ENCODE assay signal across 7 mouse cellular contexts in genomic region chr1:170908341-170908740, GRCm38 (mm10). TPM values are rescaled to one million over a fixed set of nuclear protein-coding genes. Genes with fewer than 3 reads are reported as not detected.
DNase-seq lines count a peak whose midpoint lies in the region; ATAC-seq and TF ChIP-seq lines count a peak whose summit lies in the region.

No protein-coding gene starts in this region.

- H3K4me3 ChIP-seq in lung, postnatal 0 days (ENCODE audit: low read depth, low read length) = peak overlapping the region; percentile 29
- H3K4me3 ChIP-seq in hindbrain, embryonic 13.5 days = peak overlapping the region; percentile 55
- H3K4me3 ChIP-seq in midbrain, embryonic 13.5 days (replicated peaks) = peak overlapping the region; percentile 66

- 5% methylated on average over 21 of the region's 21 CpGs for WGBS in lung, postnatal 0 days
- 2% methylated on average over 21 of the region's 21 CpGs for WGBS in hindbrain, embryonic 13.5 days
- WGBS in midbrain, embryonic 13.5 days = 2% methylated on average over 21 of the region's 21 CpGs

- TF ChIP-seq EP300 in lung, postnatal 0 days (IDR thresholded peaks at IDR 0.05) = no peak

- no peak overlapping the region for H3K9ac ChIP-seq in lung, postnatal 0 days (replicated peaks; ENCODE audit: low read depth)
- peak overlapping the region; percentile 77 for H3K9ac ChIP-seq in hindbrain, embryonic 13.5 days
- peak overlapping the region; percentile 71; the same call in 1 of the 2 replicates for H3K9ac ChIP-seq in midbrain, embryonic 13.5 days (replicated peaks)

- DNase-seq in lung, postnatal 0 days (ENCODE audit: low spot score) = no peak
- no peak for DNase-seq in lung, postnatal 10 days
- no peak for DNase-seq in spleen, adult 18-20 months
- no peak for DNase-seq in urinary bladder, postnatal 4 days (ENCODE audit: low spot score in 2 of 2)

- H3K27ac ChIP-seq in lung, postnatal 0 days (ENCODE audit: low read length) = no peak overlapping the region
- no peak overlapping the region for H3K27ac ChIP-seq in hindbrain, embryonic 13.5 days
- H3K27ac ChIP-seq in midbrain, embryonic 13.5 days = no peak overlapping the region

- H3K27me3 ChIP-seq in lung, postnatal 0 days (replicated peaks; ENCODE audit: insufficient read depth, low read length) = peaks cover 19% of the 10 kb centered on the region
- peaks cover 69% of the 10 kb centered on the region for H3K27me3 ChIP-seq in hindbrain, embryonic 13.5 days
- H3K27me3 ChIP-seq in midbrain, embryonic 13.5 days = peaks cover 59% of the 10 kb centered on the region

- H3K4me2 ChIP-seq in lung, postnatal 0 days (replicated peaks; ENCODE audit: low read depth, low read length) = peak overlapping the region; percentile 49
- peak overlapping the region; percentile 85 for H3K4me2 ChIP-seq in hindbrain, embryonic 13.5 days
- H3K4me2 ChIP-seq in midbrain, embryonic 13.5 days (replicated peaks) = peak overlapping the region; percentile 95

- TF ChIP-seq CTCF in lung, postnatal 0 days (IDR thresholded peaks at IDR 0.05) = no peak

- H3K36me3 ChIP-seq in lung, postnatal 0 days (ENCODE audit: insufficient read depth, low read length) = no peaks in the 10 kb centered on the region
- no peaks in the 10 kb centered on the region for H3K36me3 ChIP-seq in hindbrain, embryonic 13.5 days
- no peaks in the 10 kb centered on the region for H3K36me3 ChIP-seq in midbrain, embryonic 13.5 days

- H3K9me3 ChIP-seq in lung, postnatal 0 days (ENCODE audit: low read length) = no peaks in the 10 kb centered on the region
- H3K9me3 ChIP-seq in hindbrain, embryonic 13.5 days = no peaks in the 10 kb centered on the region
- H3K9me3 ChIP-seq in midbrain, embryonic 13.5 days = no peaks in the 10 kb centered on the region

- H3K4me1 ChIP-seq in lung, postnatal 0 days (ENCODE audit: insufficient read depth, low read depth, low read length) = peaks cover 4% of the 10 kb centered on the region
- H3K4me1 ChIP-seq in hindbrain, embryonic 13.5 days (replicated peaks) = peaks cover 17% of the 10 kb centered on the region
- peaks cover 15% of the 10 kb centered on the region for H3K4me1 ChIP-seq in midbrain, embryonic 13.5 days (replicated peaks)

- ATAC-seq in lung, postnatal 0 days = no peak
- ATAC-seq in common myeloid progenitor, adult 5-6 weeks (replicated peaks; ENCODE audit: low read depth, poor library complexity, severe bottlenecking) = peak; percentile 38
- peak; percentile 80 for ATAC-seq in hindbrain, embryonic 13.5 days (ENCODE audit: low FRiP score)
- peak; percentile 73 for ATAC-seq in midbrain, embryonic 13.5 days

RNA-seq across cellular contexts. Expression of gene Fcrlb, which starts 4.4 kb away (rescaled TPM):
- polyA plus RNA-seq in lung, postnatal 0 days (2015; fragmentation: Nextera tagmentation; extraction: Ambion mirVana) = 0.26 TPM in 1 of 2 replicates, not detected in the other
- total RNA-seq in common myeloid progenitor, adult 5-6 weeks (2017) = not detected in 2 replicates
- 0.35 and 0.43 TPM in 2 replicates for polyA plus RNA-seq in hindbrain, embryonic 13.5 days (2015; fragmentation: Nextera tagmentation; extraction: Ambion mirVana)
- polyA plus RNA-seq in midbrain, embryonic 13.5 days (2015; fragmentation: Nextera tagmentation; extraction: Ambion mirVana) = 0.16 and 0.26 TPM in 2 replicates

RNA-seq across cellular contexts. Expression of gene Fcrla, which starts 19.0 kb away (rescaled TPM):
- 0.67 and 0.76 TPM in 2 replicates for polyA plus RNA-seq in lung, postnatal 0 days (2015; fragmentation: Nextera tagmentation; extraction: Ambion mirVana)
- 1.4 TPM in 1 of 2 replicates, not detected in the other for total RNA-seq in common myeloid progenitor, adult 5-6 weeks (2017)
- polyA plus RNA-seq in hindbrain, embryonic 13.5 days (2015; fragmentation: Nextera tagmentation; extraction: Ambion mirVana) = not detected in 2 replicates
- not detected in 2 replicates for polyA plus RNA-seq in midbrain, embryonic 13.5 days (2015; fragmentation: Nextera tagmentation; extraction: Ambion mirVana)

RNA-seq across cellular contexts. Expression of gene Dusp12, which starts 23.0 kb away (rescaled TPM):
- 22.5 and 23.2 TPM in 2 replicates for polyA plus RNA-seq in lung, postnatal 0 days (2015; fragmentation: Nextera tagmentation; extraction: Ambion mirVana)
- total RNA-seq in common myeloid progenitor, adult 5-6 weeks (2017) = 10.3 and 11.9 TPM in 2 replicates
- 40.7 and 46.1 TPM in 2 replicates for polyA plus RNA-seq in hindbrain, embryonic 13.5 days (2015; fragmentation: Nextera tagmentation; extraction: Ambion mirVana)
- 38.0 and 39.8 TPM in 2 replicates for polyA plus RNA-seq in midbrain, embryonic 13.5 days (2015; fragmentation: Nextera tagmentation; extraction: Ambion mirVana)

RNA-seq across cellular contexts. Expression of gene Gm26620, which starts 23.5 kb away (rescaled TPM):
- polyA plus RNA-seq in lung, postnatal 0 days (2015; fragmentation: Nextera tagmentation; extraction: Ambion mirVana) = 0.46 and 0.79 TPM in 2 replicates
- not detected in 2 replicates for total RNA-seq in common myeloid progenitor, adult 5-6 weeks (2017)
- 0.66 and 0.88 TPM in 2 replicates for polyA plus RNA-seq in hindbrain, embryonic 13.5 days (2015; fragmentation: Nextera tagmentation; extraction: Ambion mirVana)
- polyA plus RNA-seq in midbrain, embryonic 13.5 days (2015; fragmentation: Nextera tagmentation; extraction: Ambion mirVana) = 0.32 TPM in 1 of 2 replicates, not detected in the other

RNA-seq across cellular contexts. Expression of gene Atf6, which starts 40.8 kb away (rescaled TPM):
- 10.8 and 11.0 TPM in 2 replicates for polyA plus RNA-seq in lung, postnatal 0 days (2015; fragmentation: Nextera tagmentation; extraction: Ambion mirVana)
- 19.8 and 28.6 TPM in 2 replicates for total RNA-seq in common myeloid progenitor, adult 5-6 weeks (2017)
- polyA plus RNA-seq in hindbrain, embryonic 13.5 days (2015; fragmentation: Nextera tagmentation; extraction: Ambion mirVana) = 7.5 and 8.2 TPM in 2 replicates
- 7.8 and 8.3 TPM in 2 replicates for polyA plus RNA-seq in midbrain, embryonic 13.5 days (2015; fragmentation: Nextera tagmentation; extraction: Ambion mirVana)
